In the genomic region with DNA sequence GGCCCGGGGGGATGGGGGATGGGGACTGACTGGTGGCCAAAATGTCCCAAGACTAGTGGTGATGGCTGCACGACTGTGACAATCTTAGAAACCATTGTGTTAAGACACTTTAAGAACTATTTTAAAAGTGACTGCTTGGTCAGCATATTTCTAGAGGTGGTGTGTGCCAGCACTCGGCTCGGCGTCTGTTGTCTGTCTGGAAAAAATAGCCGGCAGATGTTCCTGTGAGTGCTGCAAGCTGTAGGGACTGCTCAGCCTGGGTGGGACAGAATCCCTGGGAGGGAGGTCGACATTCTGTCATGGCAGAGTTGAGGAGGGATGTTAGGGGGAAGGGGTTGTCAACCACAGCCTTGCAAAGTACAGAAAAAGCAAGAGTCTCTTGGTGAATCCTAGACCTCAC, we compare ENCODE assay signal across 14 mouse cellular contexts. TPM values are rescaled to one million over a fixed set of nuclear protein-coding genes. Genes with fewer than 3 reads are reported as not detected.
DNase-seq lines count a peak whose midpoint lies in the region; ATAC-seq and TF ChIP-seq lines count a peak whose summit lies in the region.
"Had no signal": no experiment of that assay in that cellular context is flagged by ENCODE, and none has a peak within 500 bp of the region (broad histone marks: within the 10 kb centered on the region; RNA-seq: fewer than 3 reads in every experiment).

No protein-coding gene starts in this region.

- H3K4me1 ChIP-seq in hindbrain, embryonic 10.5 days (replicated peaks): peaks cover 44% of the 10 kb centered on the region
- peaks cover 39% of the 10 kb centered on the region for H3K4me1 ChIP-seq in hindbrain, embryonic 12.5 days
- peaks cover 44% of the 10 kb centered on the region for H3K4me1 ChIP-seq in lung, postnatal 0 days (ENCODE audit: insufficient read depth, low read depth, low read length)
- peaks cover 62% of the 10 kb centered on the region for H3K4me1 ChIP-seq in intestine, embryonic 16.5 days (ENCODE audit: control insufficient read depth, insufficient read depth, low read length)

- H3K27me3 ChIP-seq in hindbrain, embryonic 10.5 days (ENCODE audit: insufficient read depth, poor library complexity, severe bottlenecking): no peaks in the 10 kb centered on the region
- H3K27me3 ChIP-seq in hindbrain, embryonic 12.5 days: no peaks in the 10 kb centered on the region
- no peaks in the 10 kb centered on the region for H3K27me3 ChIP-seq in lung, postnatal 0 days (replicated peaks; ENCODE audit: insufficient read depth, low read length)
- no peaks in the 10 kb centered on the region for H3K27me3 ChIP-seq in intestine, embryonic 16.5 days (replicated peaks; ENCODE audit: control insufficient read depth, insufficient read depth, low read length)

- no peaks in the 10 kb centered on the region for H3K9me3 ChIP-seq in hindbrain, embryonic 10.5 days
- no peaks in the 10 kb centered on the region for H3K9me3 ChIP-seq in hindbrain, embryonic 12.5 days (replicated peaks)
- no peaks in the 10 kb centered on the region for H3K9me3 ChIP-seq in lung, postnatal 0 days (ENCODE audit: low read length)
- no peaks in the 10 kb centered on the region for H3K9me3 ChIP-seq in intestine, embryonic 16.5 days (ENCODE audit: control insufficient read depth, low read length)

- H3K36me3 ChIP-seq in hindbrain, embryonic 10.5 days: no peaks in the 10 kb centered on the region
- H3K36me3 ChIP-seq in hindbrain, embryonic 12.5 days: no peaks in the 10 kb centered on the region
- H3K36me3 ChIP-seq in lung, postnatal 0 days (ENCODE audit: insufficient read depth, low read length): no peaks in the 10 kb centered on the region
- H3K36me3 ChIP-seq in intestine, embryonic 16.5 days (ENCODE audit: control insufficient read depth, insufficient read depth, low read length): no peaks in the 10 kb centered on the region

- TF ChIP-seq EP300 in lung, postnatal 0 days (IDR thresholded peaks at IDR 0.05): no peak

- WGBS in hindbrain, embryonic 10.5 days: 45% methylated on average over 7 of the region's 7 CpGs
- WGBS in hindbrain, embryonic 12.5 days: 45% methylated on average over 7 of the region's 7 CpGs
- WGBS in lung, postnatal 0 days: 18% methylated on average over 7 of the region's 7 CpGs
- WGBS in intestine, embryonic 16.5 days: 30% methylated on average over 7 of the region's 7 CpGs

- H3K27ac ChIP-seq in hindbrain, embryonic 10.5 days: peak overlapping the region; percentile 30; the same call in 1 of the 2 replicates
- H3K27ac ChIP-seq in hindbrain, embryonic 12.5 days: no peak overlapping the region
- H3K27ac ChIP-seq in lung, postnatal 0 days (ENCODE audit: low read length): peak overlapping the region; percentile 82
- H3K27ac ChIP-seq in intestine, embryonic 16.5 days (ENCODE audit: low read length): 0 out of 2 replicates have a peak overlapping the region, but pooled peaks have one; percentile 1

- H3K9ac ChIP-seq in hindbrain, embryonic 12.5 days: no peak overlapping the region
- no peak overlapping the region for H3K9ac ChIP-seq in lung, postnatal 0 days (replicated peaks; ENCODE audit: low read depth)
- H3K9ac ChIP-seq in intestine, embryonic 16.5 days (ENCODE audit: low read depth, low read length): no peak overlapping the region

- ATAC-seq in frontal cortex, adult (ENCODE audit: low TSS enrichment): peak; percentile 55; the same call in 1 of the 2 replicates
- no peak for ATAC-seq in hindbrain, embryonic 12.5 days (ENCODE audit: low FRiP score)
- ATAC-seq in lung, postnatal 0 days: no peak
- ATAC-seq in intestine, embryonic 16.5 days: no peak; the same call in 1 of the 2 replicates
- ATAC-seq: inflammation-experienced regulatory T-cells, adult 6 months had no signal

- no peak overlapping the region for H3K4me2 ChIP-seq in hindbrain, embryonic 12.5 days (replicated peaks)
- H3K4me2 ChIP-seq in lung, postnatal 0 days (replicated peaks; ENCODE audit: low read depth, low read length): no peak overlapping the region
- H3K4me2 ChIP-seq in intestine, embryonic 16.5 days (ENCODE audit: low read depth, low read length): no peak overlapping the region

- TF ChIP-seq CTCF in lung, postnatal 0 days (IDR thresholded peaks at IDR 0.05): no peak

- no peak overlapping the region for H3K4me3 ChIP-seq in hindbrain, embryonic 10.5 days
- H3K4me3 ChIP-seq in hindbrain, embryonic 12.5 days: no peak overlapping the region
- H3K4me3 ChIP-seq in lung, postnatal 0 days (ENCODE audit: low read depth, low read length): no peak overlapping the region
- no peak overlapping the region for H3K4me3 ChIP-seq in intestine, embryonic 16.5 days (ENCODE audit: low read length)
- H3K4me3 ChIP-seq: erythroblast, embryonic 14.5 days; left cerebral cortex, adult 2 months had no signal

- no peak for DNase-seq in frontal cortex, postnatal 14 days (ENCODE audit: low spot score in 2 of 2)
- DNase-seq in hindbrain, embryonic 10.5 days (ENCODE audit: low spot score): no peak
- DNase-seq in lung, postnatal 0 days (ENCODE audit: low spot score): peak; percentile 65
- no peak for DNase-seq in lung, postnatal 36 days
- no peak for DNase-seq in cerebellum, adult 18-20 months
- DNase-seq: cerebellum, adult 9-10 months; kidney, postnatal 4 days; liver had no signal

RNA-seq across cellular contexts. Expression of a gene that starts 21.0 kb away (rescaled TPM):
- polyA plus RNA-seq in hindbrain, embryonic 10.5 days (2016; fragmentation: Nextera tagmentation; extraction: Ambion mirVana): 5.1 TPM in 2 replicates
- polyA plus RNA-seq in hindbrain, embryonic 12.5 days (2016; fragmentation: Nextera tagmentation; extraction: Ambion mirVana): 6.8 TPM in 2 replicates
- 17.7 and 19.3 TPM in 2 replicates for polyA plus RNA-seq in lung, postnatal 0 days (2015; fragmentation: Nextera tagmentation; extraction: Ambion mirVana)
- polyA plus RNA-seq in intestine, embryonic 16.5 days (2015; fragmentation: Nextera tagmentation; extraction: Ambion mirVana): 10.1 and 10.3 TPM in 2 replicates
